Mouse (Mus musculus) gastrocnemius, adult 18-20 months (tissue): ENCODE data around the gene Tgfbr1. TPM values are rescaled to one million over a fixed set of nuclear protein-coding genes. Genes with fewer than 3 reads are reported as not detected.

Experiments used
- total RNA-seq, 2 experiments: library from RNA; stranded (reverse); gene quantifications; 2 replicates each; pipeline ENCODE4 v1.2.3; 2021

The Tgfbr1 gene
- total RNA-seq, 2 experiments from 2014 or later = 21.5 to 24.3 TPM

Other genes starting within 250 kb of the Tgfbr1 start
- gene Col15a1, start 145.1 kb upstream of the Tgfbr1 start, total RNA-seq = 10 to 100 TPM; 21.8 to 25.9 TPM
- gene Alg2, start 121.1 kb downstream of the Tgfbr1 start, total RNA-seq = 10 to 100 TPM in 1 of 2 experiments, 1 to 10 TPM in 1; 7.9 to 12.0 TPM
- 10 to 100 TPM; 26.0 to 65.4 TPM for gene Sec61b, start 121.4 kb downstream of the Tgfbr1 start, total RNA-seq